In the genomic region with DNA sequence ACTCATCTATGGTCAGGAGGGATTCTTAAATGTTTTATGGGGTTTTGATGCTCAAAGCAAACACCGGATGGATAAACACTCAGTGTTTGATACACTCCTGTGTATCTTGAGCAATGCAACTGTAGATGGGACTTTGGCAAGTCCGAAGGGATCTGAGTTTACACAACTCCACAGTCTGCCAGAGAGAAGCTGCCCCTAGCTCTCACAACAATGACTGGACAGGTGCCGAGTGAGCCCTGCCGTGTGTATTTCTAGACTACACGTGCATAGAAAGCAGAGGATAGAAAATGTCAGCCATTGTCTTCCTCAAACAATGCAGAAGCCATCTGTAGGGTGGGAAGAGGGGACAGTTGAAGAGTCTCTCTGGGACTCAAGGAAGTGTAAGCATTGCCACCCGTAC, we compare ENCODE assay signal across 24 mouse cellular contexts. TPM values are rescaled to one million over a fixed set of nuclear protein-coding genes. Genes with fewer than 3 reads are reported as not detected.
DNase-seq lines count a peak whose midpoint lies in the region; ATAC-seq and TF ChIP-seq lines count a peak whose summit lies in the region.
"Had no signal": no experiment of that assay in that cellular context is flagged by ENCODE, and none has a peak within 500 bp of the region (broad histone marks: within the 10 kb centered on the region; RNA-seq: fewer than 3 reads in every experiment).

No protein-coding gene starts in this region.

- intact Hi-C loops in heart, postnatal 10 days (cut with DNase I), result no loop called here

- H3K4me3 ChIP-seq in liver, postnatal 0 days (ENCODE audit: low read depth, low read length), result no peak overlapping the region
- H3K4me3 ChIP-seq: forebrain, embryonic 10.5 days; forebrain, embryonic 13.5 days; gastrocnemius, adult 2 months; heart, embryonic 12.5 days; heart, embryonic 15.5 days had no signal

- no peak overlapping the region for H3K9ac ChIP-seq in liver, postnatal 0 days (replicated peaks)
- H3K9ac ChIP-seq: forebrain, embryonic 13.5 days; heart, embryonic 12.5 days; heart, embryonic 15.5 days; hindbrain, embryonic 14.5 days had no signal

- no peaks in the 10 kb centered on the region for H3K27me3 ChIP-seq in liver, postnatal 0 days (ENCODE audit: insufficient read depth, low read length)
- H3K27me3 ChIP-seq: forebrain, embryonic 13.5 days; heart, embryonic 12.5 days; heart, embryonic 15.5 days had no signal

- TF ChIP-seq EP300 in liver, postnatal 0 days (IDR thresholded peaks at IDR 0.05; ENCODE audit: low read depth), result no peak

- H3K4me2 ChIP-seq in liver, postnatal 0 days (ENCODE audit: low read depth, low read length), result no peak overlapping the region
- H3K4me2 ChIP-seq: forebrain, embryonic 13.5 days; heart, embryonic 12.5 days; heart, embryonic 15.5 days; hindbrain, embryonic 14.5 days had no signal

- DNase-seq in heart, postnatal 10 days, result peak; percentile 22 to 25
- no peak for DNase-seq in heart, adult 9 months (ENCODE audit: low spot score in 2 of 2)
- peak; percentile 40 for DNase-seq in liver, postnatal 0 days
- DNase-seq in liver, result no peak
- DNase-seq in lung, postnatal 10 days, result peak; percentile 76
- peak; percentile 50 for DNase-seq in lung, postnatal 36 days
- no peak for DNase-seq in ovary, postnatal 14 days (ENCODE audit: low spot score)
- no peak for DNase-seq in frontal cortex, adult 2 months (ENCODE audit: extremely low spot score in 1 of 2, low spot score in 1 of 2)
- DNase-seq: adrenal gland, adult 8-10 months; adrenal gland, postnatal 25 days; cerebellum, adult 18-20 months; cerebellum, adult 9-10 months; cerebellum, postnatal 14 days; gastrocnemius, adult 2 months; gastrocnemius, postnatal 14 days; heart, adult 11 months; heart, postnatal 4 days had no signal

- no peak for TF ChIP-seq CTCF in liver, postnatal 0 days (IDR thresholded peaks at IDR 0.05; ENCODE audit: low read depth)

- peak; percentile 88 for ATAC-seq in liver, postnatal 0 days
- ATAC-seq: activated CD4-positive, CD25-positive, alpha-beta regulatory T cell, adult 4 months; forebrain, embryonic 13.5 days; forebrain, embryonic 16.5 days had no signal

- no peaks in the 10 kb centered on the region for H3K36me3 ChIP-seq in liver, postnatal 0 days (replicated peaks; ENCODE audit: insufficient read depth, low read length)
- H3K36me3 ChIP-seq: forebrain, embryonic 10.5 days; heart, embryonic 12.5 days; heart, embryonic 15.5 days had no signal

- 54% methylated on average over 6 of the region's 6 CpGs for WGBS in liver, postnatal 0 days (ENCODE audit: insufficient replicate concordance)

- no peak overlapping the region for H3K27ac ChIP-seq in liver, postnatal 0 days (ENCODE audit: low read depth)
- H3K27ac ChIP-seq: forebrain, embryonic 10.5 days; forebrain, embryonic 13.5 days; gastrocnemius, adult 2 months; heart, embryonic 15.5 days; hindbrain, embryonic 14.5 days had no signal

- peaks cover 3% of the 10 kb centered on the region; the same call in 1 of the 2 replicates for H3K4me1 ChIP-seq in liver, postnatal 0 days (ENCODE audit: insufficient read depth)
- H3K4me1 ChIP-seq: forebrain, embryonic 13.5 days; heart, embryonic 15.5 days had no signal

- H3K9me3 ChIP-seq in liver, postnatal 0 days (ENCODE audit: low read length), result no peaks in the 10 kb centered on the region
- H3K9me3 ChIP-seq: forebrain, embryonic 10.5 days; forebrain, embryonic 13.5 days; heart, embryonic 12.5 days; heart, embryonic 15.5 days had no signal

RNA-seq across cellular contexts. Expression of gene Rassf8, which starts 42.9 kb away (rescaled TPM):
- 10 to 100 TPM; 75.4 to 82.3 TPM for total RNA-seq in heart, postnatal 10 days (2021)
- polyA plus RNA-seq in liver, postnatal 0 days (2015; fragmentation: Nextera tagmentation; extraction: Ambion mirVana), result 4.6 and 4.9 TPM in 2 replicates
- polyA plus RNA-seq in frontal cortex, adult 2 months (2012; rRNA removed), result 34.0 and 35.0 TPM in 2 replicates

Comparison
In these comparisons a context has a peak if more than half of its experiments do, and no peak if none do; other contexts are left out.
1. DNase-seq: peak in heart, postnatal 10 days (2 of 2), liver, postnatal 0 days (single experiment), lung, postnatal 10 days (single experiment) and lung, postnatal 36 days (single experiment); none in heart, adult 9 months (0 of 2), liver (single experiment), ovary, postnatal 14 days (single experiment) and frontal cortex, adult 2 months (0 of 2).